Mouse (Mus musculus): ENCODE data around the gene Mymx. TPM values are rescaled to one million over a fixed set of nuclear protein-coding genes. Genes with fewer than 3 reads are reported as not detected.
A peak's percentile ranks its signal among the peaks of the same experiment; 100 is the strongest.

Gene Mymx
- polyA plus RNA-seq, 1 experiment: 576 TPM

GRCm38 (mm10) chr17:45596631-45597396 lies 5.1 kb downstream of the Mymx start:
- Histone ChIP-seq H3K36me3 (ENCODE audit: control insufficient read depth, insufficient read depth) (no peaks in the 10 kb centered on the region), H3K4me2 (ENCODE audit: low read depth) (peak overlapping the region; percentile 88), H3ac (ENCODE audit: control insufficient read depth, insufficient read length) (peak overlapping the region; percentile 88), H3K79me2 (ENCODE audit: control insufficient read depth, insufficient read depth) (peaks cover 43% of the 10 kb centered on the region), H3K27me3 (ENCODE audit: control insufficient read depth, insufficient read depth, insufficient read length) (no peaks in the 10 kb centered on the region), H3K4me3 (peak overlapping the region; percentile 80)
- no peak for TF ChIP-seq E2F4 (IDR thresholded peaks at IDR 0.05; ENCODE audit: insufficient read depth)
- TF ChIP-seq TCF3 (IDR thresholded peaks at IDR 0.05; ENCODE audit: insufficient read length, low read depth): no peak
- TF ChIP-seq POLR2A (IDR thresholded peaks at IDR 0.05; ENCODE audit: insufficient read length, low read depth): peak; percentile 56
- peak in 2 of 3 experiments; percentile 33 to 54 for TF ChIP-seq MYOD1 (IDR thresholded peaks at IDR 0.05; ENCODE audit: control insufficient read depth in 1 of 3, insufficient read length in 2 of 3, low read depth in 2 of 3)
- TF ChIP-seq MYOG (IDR thresholded peaks at IDR 0.05; ENCODE audit: control insufficient read depth in 1 of 3, insufficient read depth in 1 of 3, insufficient read length in 2 of 3, low read depth in 2 of 3): peak in 2 of 3 experiments; percentile 75 to 78
- no peak for TF ChIP-seq MAX (IDR thresholded peaks at IDR 0.05; ENCODE audit: low read depth)
- no peak for TF ChIP-seq USF1 (IDR thresholded peaks at IDR 0.05; ENCODE audit: low read depth)
- TF ChIP-seq TCF12 (IDR thresholded peaks at IDR 0.05; ENCODE audit: insufficient read depth, poor library complexity, severe bottlenecking): no peak
- no peak for TF ChIP-seq CEBPB (IDR thresholded peaks at IDR 0.05; ENCODE audit: insufficient read depth, poor library complexity, severe bottlenecking)
- TF ChIP-seq POLR2AphosphoS2 (IDR thresholded peaks at IDR 0.05; ENCODE audit: insufficient read length, low read depth): peak; percentile 73
- TF ChIP-seq SRF (IDR thresholded peaks at IDR 0.05; ENCODE audit: control insufficient read depth, insufficient read length, low read depth): peak; percentile 11
- no peak for TF ChIP-seq REST (IDR thresholded peaks at IDR 0.05; ENCODE audit: insufficient read depth, insufficient read length)

- Histone ChIP-seq H3K36me3 (ENCODE audit: control insufficient read depth, insufficient read depth) (peaks cover 8% of the 10 kb centered on the region), H3K27me3 (ENCODE audit: control insufficient read depth, insufficient read depth, insufficient read length) (no peaks in the 10 kb centered on the region), H3ac (ENCODE audit: control insufficient read depth, insufficient read length) (peak overlapping the region; percentile 88), H3K4me2 (ENCODE audit: low read depth) (peak overlapping the region; percentile 88), H3K4me3 (peak overlapping the region; percentile 80), H3K79me2 (ENCODE audit: control insufficient read depth, insufficient read depth) (peaks cover 50% of the 10 kb centered on the region)
- TF ChIP-seq MYOD1 (IDR thresholded peaks at IDR 0.05; ENCODE audit: control insufficient read depth in 1 of 3, insufficient read length in 2 of 3, low read depth in 2 of 3) (peak in 1 of 3 experiments; percentile 15), E2F4 (IDR thresholded peaks at IDR 0.05; ENCODE audit: insufficient read depth) (no peak), MYOG (IDR thresholded peaks at IDR 0.05; ENCODE audit: control insufficient read depth in 1 of 3, insufficient read depth in 1 of 3, insufficient read length in 2 of 3, low read depth in 2 of 3) (peak in 1 of 3 experiments; percentile 9), TCF12 (IDR thresholded peaks at IDR 0.05; ENCODE audit: insufficient read depth, poor library complexity, severe bottlenecking) (no peak), TCF3 (IDR thresholded peaks at IDR 0.05; ENCODE audit: insufficient read length, low read depth) (no peak)
These were observed 6.0 kb downstream of the Mymx start for GRCm38 (mm10) chr17:45595736-45596390.

- peaks cover 51% of the 10 kb centered on the region for H3K79me2 ChIP-seq (ENCODE audit: control insufficient read depth, insufficient read depth)
- TF ChIP-seq POLR2AphosphoS2 (IDR thresholded peaks at IDR 0.05; ENCODE audit: insufficient read length, low read depth) (peak; percentile 82), E2F4 (IDR thresholded peaks at IDR 0.05; ENCODE audit: insufficient read depth) (peak; percentile 57), USF1 (IDR thresholded peaks at IDR 0.05; ENCODE audit: low read depth) (no peak), POLR2A (IDR thresholded peaks at IDR 0.05; ENCODE audit: insufficient read length, low read depth) (peak; percentile 92)
- peak overlapping the region; percentile 80 for H3K4me3 ChIP-seq
- no peaks in the 10 kb centered on the region for H3K27me3 ChIP-seq (ENCODE audit: control insufficient read depth, insufficient read depth, insufficient read length)
- peak overlapping the region; percentile 88 for H3ac ChIP-seq (ENCODE audit: control insufficient read depth, insufficient read length)
- peak overlapping the region; percentile 88 for H3K4me2 ChIP-seq (ENCODE audit: low read depth)
- H3K36me3 ChIP-seq (ENCODE audit: control insufficient read depth, insufficient read depth): peaks cover 13% of the 10 kb centered on the region
These were observed 6.8 kb downstream of the Mymx start for GRCm38 (mm10) chr17:45594881-45595735.

DNA sequence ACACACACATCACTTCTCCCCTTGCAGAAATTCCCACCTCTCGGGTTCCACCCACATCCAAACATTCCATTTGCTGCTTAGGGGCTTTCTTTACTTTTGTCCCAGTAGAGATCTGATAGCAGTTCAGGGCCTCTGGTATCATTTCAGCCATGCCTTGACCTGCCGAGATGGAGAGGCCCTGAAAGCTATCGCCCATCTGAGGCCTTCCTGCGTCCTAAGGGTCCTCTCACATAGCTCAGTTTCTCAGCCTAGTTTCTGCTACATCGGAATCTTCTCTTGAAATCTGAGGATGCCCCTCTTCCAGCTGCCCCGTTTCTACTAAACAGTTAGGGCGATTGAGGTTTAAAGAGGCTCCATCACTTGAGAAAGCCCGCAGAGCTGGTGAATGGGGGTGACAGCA lies 7.7 kb downstream of the Mymx start:
- H3K36me3 ChIP-seq (ENCODE audit: control insufficient read depth, insufficient read depth): peaks cover 19% of the 10 kb centered on the region
- H3K79me2 ChIP-seq (ENCODE audit: control insufficient read depth, insufficient read depth): peaks cover 58% of the 10 kb centered on the region
- H3ac ChIP-seq (ENCODE audit: control insufficient read depth, insufficient read length): peak overlapping the region; percentile 88
- TF ChIP-seq POLR2AphosphoS2 (IDR thresholded peaks at IDR 0.05; ENCODE audit: insufficient read length, low read depth): peak; percentile 29
- TF ChIP-seq MYOG (IDR thresholded peaks at IDR 0.05; ENCODE audit: control insufficient read depth in 1 of 3, insufficient read depth in 1 of 3, insufficient read length in 2 of 3, low read depth in 2 of 3): no peak
- H3K4me3 ChIP-seq: peak overlapping the region; percentile 80
- H3K4me2 ChIP-seq (ENCODE audit: low read depth): peak overlapping the region; percentile 88
- no peaks in the 10 kb centered on the region for H3K27me3 ChIP-seq (ENCODE audit: control insufficient read depth, insufficient read depth, insufficient read length)

- TF ChIP-seq E2F4 (IDR thresholded peaks at IDR 0.05; ENCODE audit: insufficient read depth) (no peak), SRF (IDR thresholded peaks at IDR 0.05; ENCODE audit: control insufficient read depth, insufficient read length, low read depth) (no peak), POLR2A (IDR thresholded peaks at IDR 0.05; ENCODE audit: insufficient read length, low read depth) (no peak), TCF3 (IDR thresholded peaks at IDR 0.05; ENCODE audit: insufficient read length, low read depth) (no peak), MYOG (IDR thresholded peaks at IDR 0.05; ENCODE audit: control insufficient read depth in 1 of 3, insufficient read depth in 1 of 3, insufficient read length in 2 of 3, low read depth in 2 of 3) (no peak), POLR2AphosphoS2 (IDR thresholded peaks at IDR 0.05; ENCODE audit: insufficient read length, low read depth) (peak; percentile 53), USF1 (IDR thresholded peaks at IDR 0.05; ENCODE audit: low read depth) (no peak), REST (IDR thresholded peaks at IDR 0.05; ENCODE audit: insufficient read depth, insufficient read length) (no peak)
- Histone ChIP-seq H3K4me2 (ENCODE audit: low read depth) (peak overlapping the region; percentile 88), H3K27me3 (ENCODE audit: control insufficient read depth, insufficient read depth, insufficient read length) (no peaks in the 10 kb centered on the region), H3K79me2 (ENCODE audit: control insufficient read depth, insufficient read depth) (peaks cover 58% of the 10 kb centered on the region), H3K4me3 (peak overlapping the region; percentile 80), H3ac (ENCODE audit: control insufficient read depth, insufficient read length) (peak overlapping the region; percentile 88), H3K36me3 (ENCODE audit: control insufficient read depth, insufficient read depth) (peaks cover 25% of the 10 kb centered on the region)
These were observed 8.4 kb downstream of the Mymx start for GRCm38 (mm10) chr17:45593479-45593878.
